Mouse (Mus musculus) lung, embryonic 16.5 days (tissue): ENCODE data around the gene H2-DMa. TPM values are rescaled to one million over a fixed set of nuclear protein-coding genes. Genes with fewer than 3 reads are reported as not detected.

Source experiments
- ATAC-seq: fragments of 200-750 bp; cut with Nextera tagmentation; 2 replicates; pipeline ENCODE4 v1.8.0; 2017; ENCODE audit warnings: low read depth, mild to moderate bottlenecking, moderate library complexity
- H3K27ac ChIP-seq: fragments of 300-500 bp; sonication (generic); 2 replicates; pipeline ENCODE4 v1.5.1; 2014; ENCODE audit warnings: mild to moderate bottlenecking, control low read depth, low read length
- H3K27me3 ChIP-seq: fragments of 300-500 bp; sonication (generic); 2 replicates; pipeline ENCODE4 v1.6.1; 2014; ENCODE audit warnings: low read depth, low read length, mixed read lengths; ENCODE audit not compliant: control insufficient read depth, insufficient read depth
- H3K36me3 ChIP-seq: fragments of 300-500 bp; sonication (generic); 2 replicates; pipeline ENCODE4 v1.6.1; 2014; ENCODE audit warnings: low read length; ENCODE audit not compliant: control insufficient read depth, insufficient read depth
- H3K4me1 ChIP-seq: fragments of 300-500 bp; sonication (generic); replicated peaks from 2 replicates; pipeline ENCODE4 v1.6.1; 2014; ENCODE audit warnings: low read length, mixed read lengths; ENCODE audit not compliant: control insufficient read depth, insufficient read depth
- H3K4me2 ChIP-seq: fragments of 300-500 bp; sonication (generic); 2 replicates; pipeline ENCODE4 v1.6.1; 2014; ENCODE audit warnings: low read depth, low read length, control low read depth
- H3K4me3 ChIP-seq: fragments of 300-500 bp; sonication (generic); 2 replicates; pipeline ENCODE4 v1.5.1; 2014; ENCODE audit warnings: mild to moderate bottlenecking, low read length, control low read depth
- H3K9ac ChIP-seq: fragments of 300-500 bp; sonication (generic); 2 replicates; pipeline ENCODE4 v1.6.1; 2014; ENCODE audit warnings: low read length, control low read depth
- H3K9me3 ChIP-seq: fragments of 300-500 bp; sonication (generic); 2 replicates; pipeline ENCODE4 v1.6.1; 2016; ENCODE audit warnings: low read length; ENCODE audit not compliant: control insufficient read depth
- WGBS: fragments of 180-500 bp; shearing (Covaris S2); extraction: QIAGEN DNeasy Blood & Tissue Kit; methylation state at CpG from one replicate; pipeline ENCODE4 v1.1.7; 2014; 5-methylcytosine and 5-hydroxymethylcytosine counted together
- polyA plus RNA-seq: library from polyadenylated mRNA; unstranded; fragments of >200 nt; fragmentation: Nextera tagmentation; extraction: Ambion mirVana; gene quantifications from 2 replicates; pipeline ENCODE4 v1.2.1, GENCODE M21; 2015

The H2-DMa gene
- polyA plus RNA-seq, 1 experiment from 2014 or later, result 11.8 TPM

DNA sequence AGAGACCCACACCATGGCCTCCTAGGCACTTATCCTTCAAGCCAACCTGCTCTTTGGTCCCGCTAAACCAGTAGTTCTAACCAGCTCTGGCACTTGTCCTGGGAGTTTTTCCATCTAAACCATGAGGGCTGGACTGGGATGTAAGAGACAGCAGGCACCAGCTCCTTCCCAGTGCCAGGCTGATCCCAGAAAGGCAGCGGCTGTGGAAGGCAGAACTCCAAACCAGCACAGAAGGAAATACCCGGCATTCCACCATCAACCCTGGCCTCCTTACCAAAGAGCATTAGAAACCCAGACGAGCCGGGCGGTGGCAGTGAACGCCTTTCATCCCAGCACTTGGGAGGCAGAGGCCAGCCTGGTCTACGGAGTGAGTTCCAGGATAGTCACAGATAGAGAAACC is 9.0 kb upstream of the H2-DMa start:
- Histone ChIP-seq H3K4me1 (peaks cover 12% of the 10 kb centered on the region; the same call in 1 of the 2 replicates), H3K36me3 (peaks cover 51% of the 10 kb centered on the region), H3K27ac (peak overlapping the region; percentile 32; the same call in 1 of the 2 replicates), H3K27me3 (no peaks in the 10 kb centered on the region), H3K4me2 (no peak overlapping the region), H3K9me3 (no peaks in the 10 kb centered on the region), H3K9ac (no peak overlapping the region), H3K4me3 (no peak overlapping the region)
- 0 out of 2 replicates have a peak, but pooled peaks have one; percentile 17 for ATAC-seq
- 44% methylated on average over 8 of the region's 8 CpGs for WGBS

DNA sequence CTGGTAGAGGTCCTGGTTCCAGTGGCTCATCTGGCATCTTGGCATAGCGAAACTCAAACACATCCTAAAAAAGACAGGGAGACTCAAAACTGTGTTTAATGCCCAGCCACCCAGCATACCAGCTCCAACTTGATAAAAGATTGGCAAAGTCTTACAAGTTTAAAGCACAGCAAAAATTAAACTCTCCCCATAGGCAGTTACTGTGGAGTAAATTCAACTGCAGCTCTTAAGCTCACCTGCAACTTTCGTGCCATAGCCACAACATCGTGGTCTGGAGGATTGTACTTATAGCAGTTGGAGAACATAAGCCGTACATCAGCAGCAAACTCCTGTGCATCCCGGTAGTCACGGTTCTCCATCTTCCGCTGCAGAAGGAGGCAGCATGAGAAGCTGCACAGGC is 5.2 kb upstream of the H2-DMa start:
- H3K4me2 ChIP-seq, result no peak overlapping the region
- no peak overlapping the region for H3K4me3 ChIP-seq
- WGBS, result 84% methylated on average over 7 of the region's 7 CpGs
- no peaks in the 10 kb centered on the region for H3K9me3 ChIP-seq
- no peak for ATAC-seq
- H3K36me3 ChIP-seq, result peaks cover 77% of the 10 kb centered on the region
- H3K27ac ChIP-seq, result no peak overlapping the region
- no peaks in the 10 kb centered on the region for H3K27me3 ChIP-seq
- H3K4me1 ChIP-seq, result peaks cover 19% of the 10 kb centered on the region
- no peak overlapping the region for H3K9ac ChIP-seq

DNA sequence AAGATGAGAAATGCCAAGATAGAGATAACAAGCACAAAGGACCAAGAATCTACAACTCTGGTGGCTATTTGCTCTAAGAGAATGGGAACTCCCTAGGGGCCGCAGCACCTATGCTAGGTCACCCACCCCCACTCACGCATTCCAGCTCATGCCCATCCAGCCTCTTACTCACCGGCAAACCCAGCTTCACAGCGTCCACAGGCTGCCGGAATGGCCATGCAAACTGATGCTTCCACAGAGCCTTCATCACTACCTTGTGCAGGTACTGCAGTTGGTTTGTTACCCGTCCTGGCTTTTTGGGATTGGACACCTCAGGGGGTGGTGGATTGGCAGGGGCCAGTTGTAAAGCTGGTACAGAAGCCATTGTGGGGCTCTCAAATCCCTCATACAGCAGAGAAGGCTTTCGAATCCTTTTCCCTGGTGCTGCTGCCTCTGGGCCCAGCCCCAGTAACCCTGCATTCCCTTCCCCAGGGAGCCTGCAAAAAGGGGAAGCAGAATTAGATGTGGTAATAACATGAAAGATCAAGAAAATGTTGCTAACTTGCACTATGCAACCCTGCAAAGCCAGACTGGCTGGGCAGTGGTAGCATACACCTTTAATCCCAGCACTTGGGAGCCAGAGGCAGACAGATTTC is 2.5 kb upstream of the H2-DMa start:
- H3K9ac ChIP-seq, result peak overlapping the region; percentile 90
- no peak overlapping the region for H3K27ac ChIP-seq
- WGBS, result 24% methylated on average over 7 of the region's 7 CpGs
- H3K27me3 ChIP-seq, result no peaks in the 10 kb centered on the region
- H3K4me2 ChIP-seq, result peak overlapping the region; percentile 95
- peaks cover 62% of the 10 kb centered on the region for H3K36me3 ChIP-seq
- no peaks in the 10 kb centered on the region for H3K9me3 ChIP-seq
- H3K4me1 ChIP-seq, result peaks cover 12% of the 10 kb centered on the region
- no peak for ATAC-seq
- H3K4me3 ChIP-seq, result peak overlapping the region; percentile 81

GRCm38 (mm10) chr17:34117421-34118112 is 1.8 kb upstream of the H2-DMa start:
- Histone ChIP-seq H3K4me3 (peak overlapping the region; percentile 81), H3K27me3 (no peaks in the 10 kb centered on the region), H3K36me3 (peaks cover 55% of the 10 kb centered on the region), H3K9ac (peak overlapping the region; percentile 90), H3K27ac (no peak overlapping the region), H3K4me2 (peak overlapping the region; percentile 95), H3K9me3 (no peaks in the 10 kb centered on the region), H3K4me1 (peaks cover 12% of the 10 kb centered on the region)
- no peak for ATAC-seq
- WGBS, result 0% methylated on average over 5 of the region's 5 CpGs

- Histone ChIP-seq H3K9ac (peak overlapping the region; percentile 90), H3K27me3 (no peaks in the 10 kb centered on the region), H3K27ac (peak overlapping the region; percentile 76), H3K4me3 (peak overlapping the region; percentile 81), H3K4me1 (peaks cover 12% of the 10 kb centered on the region), H3K4me2 (peak overlapping the region; percentile 95), H3K9me3 (no peaks in the 10 kb centered on the region), H3K36me3 (peaks cover 48% of the 10 kb centered on the region)
- ATAC-seq, result no peak
- 0% methylated on average over 47 of the region's 67 CpGs for WGBS
Measured at GRCm38 (mm10) chr17:34118113-34118872, 1.0 kb upstream of the H2-DMa start.

DNA sequence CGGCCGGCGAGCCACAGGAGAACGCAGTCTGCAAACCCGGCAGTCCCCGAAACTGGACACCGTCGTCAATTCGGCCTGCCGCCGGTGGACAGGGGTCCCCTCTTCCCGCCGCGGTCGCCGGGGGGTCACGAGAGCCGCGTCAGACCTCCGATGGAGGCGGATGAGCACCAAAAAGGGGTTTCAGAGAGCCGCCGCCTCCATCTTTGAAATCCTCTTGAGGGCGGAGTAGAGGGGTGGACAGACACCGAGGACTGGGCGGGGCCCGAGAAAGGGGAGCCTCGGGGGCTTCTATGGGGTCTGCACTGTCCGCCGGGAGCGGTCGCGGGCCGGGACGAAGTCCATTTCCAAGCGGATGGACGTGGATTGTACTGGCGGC is 480 bp upstream of the H2-DMa start:
- Histone ChIP-seq H3K4me1 (peaks cover 17% of the 10 kb centered on the region), H3K9me3 (no peaks in the 10 kb centered on the region), H3K4me3 (peak overlapping the region; percentile 81), H3K27me3 (no peaks in the 10 kb centered on the region), H3K27ac (peak overlapping the region; percentile 76), H3K4me2 (peak overlapping the region; percentile 95), H3K36me3 (peaks cover 42% of the 10 kb centered on the region), H3K9ac (peak overlapping the region; percentile 90)
- no peak for ATAC-seq
- under 1% methylated on average over 38 of the region's 38 CpGs for WGBS

DNA sequence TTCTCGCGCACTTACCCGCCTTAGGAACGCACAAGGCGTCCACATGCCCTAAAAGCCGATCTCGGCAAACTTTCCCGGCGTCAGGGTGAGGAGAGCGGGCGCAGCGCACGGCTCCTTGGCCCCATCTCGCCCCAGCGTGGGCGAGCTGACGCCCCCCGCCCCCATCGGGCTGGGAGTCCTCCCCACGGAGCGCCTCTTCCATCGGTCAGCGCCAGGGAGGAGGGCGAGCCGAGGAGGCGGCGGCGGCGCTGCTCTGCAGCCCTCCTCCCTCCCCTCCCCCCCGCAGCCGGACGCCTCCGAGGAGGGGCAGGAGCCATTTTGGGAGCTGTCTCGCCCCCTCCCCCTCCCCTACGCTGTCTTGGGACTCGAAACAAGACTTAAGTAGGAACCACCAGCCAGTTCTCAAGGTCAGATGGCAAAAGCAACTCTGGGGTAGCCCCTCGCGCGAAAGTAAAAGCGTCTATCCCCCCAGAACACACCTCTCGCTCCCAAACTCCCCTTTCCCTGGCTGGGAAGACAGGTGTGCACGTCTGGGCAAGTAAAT is 911 bp downstream of the H2-DMa start:
- Histone ChIP-seq H3K4me3 (peak overlapping the region; percentile 81), H3K4me2 (peak overlapping the region; percentile 72), H3K9me3 (no peaks in the 10 kb centered on the region), H3K4me1 (peaks cover 11% of the 10 kb centered on the region), H3K27ac (peak overlapping the region; percentile 100), H3K36me3 (peaks cover 28% of the 10 kb centered on the region), H3K27me3 (no peaks in the 10 kb centered on the region), H3K9ac (peak overlapping the region; percentile 99)
- ATAC-seq, result peak; percentile 37
- WGBS, result under 1% methylated on average over 34 of the region's 42 CpGs

- Histone ChIP-seq H3K4me2 (peak overlapping the region; percentile 72), H3K27ac (peak overlapping the region; percentile 100), H3K4me3 (peak overlapping the region; percentile 81), H3K4me1 (peaks cover 11% of the 10 kb centered on the region), H3K9ac (peak overlapping the region; percentile 99), H3K9me3 (no peaks in the 10 kb centered on the region), H3K36me3 (peaks cover 23% of the 10 kb centered on the region), H3K27me3 (no peaks in the 10 kb centered on the region)
- ATAC-seq, result peak; percentile 41
- 0% methylated on average over 28 of the region's 31 CpGs for WGBS
Measured at GRCm38 (mm10) chr17:34120814-34121171, 1.5 kb downstream of the H2-DMa start.
